13 mouse cellular contexts compared by ENCODE assay signal in genomic region chr1:174536742-174537453, GRCm38 (mm10). TPM values are rescaled to one million over a fixed set of nuclear protein-coding genes. Genes with fewer than 3 reads are reported as not detected.
DNase-seq lines count a peak whose midpoint lies in the region; ATAC-seq and TF ChIP-seq lines count a peak whose summit lies in the region.
"Had no signal": no experiment of that assay in that cellular context is flagged by ENCODE, and none has a peak within 500 bp of the region (broad histone marks: within the 10 kb centered on the region; RNA-seq: fewer than 3 reads in every experiment).

No protein-coding gene starts in this region.

- H3K27ac ChIP-seq in layer of hippocampus, adult 2 months = peak overlapping the region; percentile 49
- H3K27ac ChIP-seq in forebrain, embryonic 12.5 days = peak overlapping the region; percentile 32
- peak overlapping the region; percentile 36; the same call in 1 of the 2 replicates for H3K27ac ChIP-seq in hindbrain, embryonic 16.5 days (ENCODE audit: low read depth, low read length)
- H3K27ac ChIP-seq in neural tube, embryonic 15.5 days (replicated peaks) = peak overlapping the region; percentile 76
- no peak overlapping the region for H3K27ac ChIP-seq in heart, adult 2 months
- H3K27ac ChIP-seq in heart, embryonic 11.5 days (ENCODE audit: low read depth, low read length) = no peak overlapping the region
- H3K27ac ChIP-seq: heart, embryonic 15.5 days; limb, embryonic 13.5 days had no signal

- TF ChIP-seq CTCF in layer of hippocampus, adult 2 months (conservative IDR thresholded peaks at IDR 0.05) = no peak
- no peak for TF ChIP-seq CTCF in heart, adult 2 months (IDR thresholded peaks at IDR 0.05)

- 58% methylated on average over 11 of the region's 11 CpGs for WGBS in forebrain, embryonic 12.5 days
- 20% methylated on average over 11 of the region's 11 CpGs for WGBS in hindbrain, embryonic 16.5 days
- 9% methylated on average over 11 of the region's 11 CpGs for WGBS in neural tube, embryonic 15.5 days
- 41% methylated on average over 11 of the region's 11 CpGs for WGBS in heart, adult 2 months
- WGBS in heart, embryonic 11.5 days (ENCODE audit: insufficient replicate concordance) = 60% methylated on average over 11 of the region's 11 CpGs

- TF ChIP-seq EP300 in heart, adult 2 months (IDR thresholded peaks at IDR 0.05; ENCODE audit: insufficient read depth, low read depth, low read length) = no peak

- intact Hi-C loops in heart, adult 2 months (cut with DNase I) = no loop called here

- no peak overlapping the region for H3K4me3 ChIP-seq in layer of hippocampus, adult 2 months
- H3K4me3 ChIP-seq in forebrain, embryonic 12.5 days (replicated peaks) = no peak overlapping the region
- no peak overlapping the region for H3K4me3 ChIP-seq in hindbrain, embryonic 16.5 days (ENCODE audit: low read length)
- no peak overlapping the region for H3K4me3 ChIP-seq in neural tube, embryonic 15.5 days (replicated peaks)
- no peak overlapping the region for H3K4me3 ChIP-seq in heart, adult 2 months
- no peak overlapping the region for H3K4me3 ChIP-seq in heart, embryonic 11.5 days (ENCODE audit: low read depth, low read length)
- H3K4me3 ChIP-seq: heart, embryonic 15.5 days; limb, embryonic 13.5 days had no signal

- H3K9ac ChIP-seq in forebrain, embryonic 12.5 days = no peak overlapping the region
- no peak overlapping the region for H3K9ac ChIP-seq in hindbrain, embryonic 16.5 days (ENCODE audit: low read depth, low read length)
- no peak overlapping the region for H3K9ac ChIP-seq in neural tube, embryonic 15.5 days (replicated peaks)
- H3K9ac ChIP-seq in heart, adult 2 months (ENCODE audit: low read depth, low read length) = no peak overlapping the region
- H3K9ac ChIP-seq in heart, embryonic 11.5 days (ENCODE audit: low read depth, low read length) = no peak overlapping the region
- H3K9ac ChIP-seq: heart, embryonic 15.5 days; limb, embryonic 13.5 days had no signal

- H3K4me1 ChIP-seq in forebrain, embryonic 12.5 days = peaks cover 10% of the 10 kb centered on the region
- H3K4me1 ChIP-seq in hindbrain, embryonic 16.5 days (ENCODE audit: control insufficient read depth, insufficient read depth, low read depth, low read length) = peaks cover 5% of the 10 kb centered on the region; the same call in 1 of the 2 replicates
- H3K4me1 ChIP-seq in neural tube, embryonic 15.5 days = peaks cover 16% of the 10 kb centered on the region
- no peaks in the 10 kb centered on the region for H3K4me1 ChIP-seq in heart, adult 2 months (ENCODE audit: control insufficient read depth, insufficient read depth, low read length)
- no peaks in the 10 kb centered on the region for H3K4me1 ChIP-seq in heart, embryonic 11.5 days (ENCODE audit: control insufficient read depth, insufficient read depth, low read length)
- H3K4me1 ChIP-seq: heart, embryonic 15.5 days had no signal

- H3K36me3 ChIP-seq in forebrain, embryonic 12.5 days (replicated peaks) = no peaks in the 10 kb centered on the region
- H3K36me3 ChIP-seq in hindbrain, embryonic 16.5 days (ENCODE audit: control insufficient read depth, insufficient read depth, low read length) = no peaks in the 10 kb centered on the region
- no peaks in the 10 kb centered on the region for H3K36me3 ChIP-seq in neural tube, embryonic 15.5 days
- no peaks in the 10 kb centered on the region for H3K36me3 ChIP-seq in heart, adult 2 months (ENCODE audit: control insufficient read depth, insufficient read depth, low read length)
- H3K36me3 ChIP-seq in heart, embryonic 11.5 days (ENCODE audit: control insufficient read depth, insufficient read depth, low read length) = no peaks in the 10 kb centered on the region
- H3K36me3 ChIP-seq: heart, embryonic 15.5 days; limb, embryonic 13.5 days had no signal

- no peak for DNase-seq in layer of hippocampus, adult 2 months (ENCODE audit: low spot score in 2 of 2)
- DNase-seq in layer of hippocampus, adult 9-11 months = no peak
- no peak for DNase-seq in heart, adult 2 months
- DNase-seq: cerebellum, adult 9-10 months; gastrocnemius, postnatal 25 days; lung, adult 2 months had no signal

- ATAC-seq in forebrain, embryonic 12.5 days (ENCODE audit: low FRiP score) = peak; percentile 69; the same call in 1 of the 2 replicates
- peak; percentile 66 for ATAC-seq in hindbrain, embryonic 16.5 days
- peak; percentile 68 for ATAC-seq in neural tube, embryonic 15.5 days (ENCODE audit: low FRiP score)
- no peak for ATAC-seq in heart, embryonic 11.5 days (replicated peaks; ENCODE audit: insufficient number of reproducible peaks, low FRiP score, low TSS enrichment)
- ATAC-seq: intestine, postnatal 0 days had no signal

- no peak for TF ChIP-seq POLR2A in heart, adult 2 months (IDR thresholded peaks at IDR 0.05; ENCODE audit: insufficient read depth, low read depth, low read length)

- no peaks in the 10 kb centered on the region for H3K9me3 ChIP-seq in forebrain, embryonic 12.5 days
- H3K9me3 ChIP-seq in hindbrain, embryonic 16.5 days (ENCODE audit: control insufficient read depth, low read length) = no peaks in the 10 kb centered on the region
- no peaks in the 10 kb centered on the region for H3K9me3 ChIP-seq in neural tube, embryonic 15.5 days (replicated peaks)
- H3K9me3 ChIP-seq in heart, embryonic 11.5 days (replicated peaks; ENCODE audit: control insufficient read depth, low read length) = no peaks in the 10 kb centered on the region
- H3K9me3 ChIP-seq: heart, embryonic 15.5 days; limb, embryonic 13.5 days had no signal

- 0 out of 2 replicates have a peak overlapping the region, but pooled peaks have one; percentile 1 for H3K4me2 ChIP-seq in forebrain, embryonic 12.5 days
- no peak overlapping the region for H3K4me2 ChIP-seq in hindbrain, embryonic 16.5 days (ENCODE audit: low read length)
- H3K4me2 ChIP-seq in neural tube, embryonic 15.5 days = peak overlapping the region; percentile 23; the same call in 1 of the 2 replicates
- H3K4me2 ChIP-seq in heart, embryonic 11.5 days = no peak overlapping the region
- H3K4me2 ChIP-seq: heart, embryonic 15.5 days; limb, embryonic 13.5 days had no signal

- no peaks in the 10 kb centered on the region for H3K79me2 ChIP-seq in heart, adult 2 months (replicated peaks; ENCODE audit: control insufficient read depth, insufficient read depth, low read length)

- no peaks in the 10 kb centered on the region for H3K27me3 ChIP-seq in forebrain, embryonic 12.5 days
- H3K27me3 ChIP-seq in hindbrain, embryonic 16.5 days (replicated peaks; ENCODE audit: control insufficient read depth, insufficient read depth, low read length) = no peaks in the 10 kb centered on the region
- no peaks in the 10 kb centered on the region for H3K27me3 ChIP-seq in neural tube, embryonic 15.5 days (replicated peaks)
- no peaks in the 10 kb centered on the region for H3K27me3 ChIP-seq in heart, adult 2 months (ENCODE audit: control insufficient read depth, insufficient read depth, low read length)
- no peaks in the 10 kb centered on the region for H3K27me3 ChIP-seq in heart, embryonic 11.5 days (ENCODE audit: control insufficient read depth, insufficient read depth, low read length)
- H3K27me3 ChIP-seq: heart, embryonic 15.5 days; limb, embryonic 13.5 days had no signal

RNA-seq across cellular contexts. Expression of gene Fmn2, which starts 35.3 kb away (rescaled TPM):
- 10 to 100 TPM; 62.8 to 76.8 TPM for total RNA-seq in layer of hippocampus, adult 2 months (2021)
- polyA plus RNA-seq in forebrain, embryonic 12.5 days (2016; fragmentation: Nextera tagmentation; extraction: Ambion mirVana) = 7.1 and 8.6 TPM in 2 replicates
- polyA plus RNA-seq in hindbrain, embryonic 16.5 days (2015; fragmentation: Nextera tagmentation; extraction: Ambion mirVana) = 6.3 and 6.5 TPM in 2 replicates
- 8.3 and 8.5 TPM in 2 replicates for polyA plus RNA-seq in neural tube, embryonic 15.5 days (2015; fragmentation: Nextera tagmentation; extraction: Ambion mirVana)
- under 1 TPM; 0.21 to 0.41 TPM for total RNA-seq in heart, adult 2 months (2021)
- polyA plus RNA-seq in heart, adult 2 months (2012; rRNA removed) = 0.03 and 0.06 TPM in 2 replicates
- polyA plus RNA-seq in heart, embryonic 11.5 days (2014; fragmentation: Nextera tagmentation; extraction: Ambion mirVana) = 0.41 and 1.1 TPM in 2 replicates

Comparison
In these comparisons a context has a peak if more than half of its experiments do, and no peak if none do; other contexts are left out.
1. H3K27ac ChIP-seq: peak in layer of hippocampus, adult 2 months (single experiment), forebrain, embryonic 12.5 days (single experiment), hindbrain, embryonic 16.5 days (single experiment) and neural tube, embryonic 15.5 days (single experiment); none in heart, adult 2 months (single experiment) and heart, embryonic 11.5 days (single experiment).
2. H3K4me2 ChIP-seq: peak in forebrain, embryonic 12.5 days (single experiment) and neural tube, embryonic 15.5 days (single experiment); none in hindbrain, embryonic 16.5 days (single experiment) and heart, embryonic 11.5 days (single experiment).